Mouse (Mus musculus) spleen, postnatal 14 days (tissue): Measurements from ENCODE around the gene Stub1.
A peak's percentile ranks its signal among the peaks of the same experiment; 100 is the strongest.

Experiments used
- DNase-seq, 2 experiments: peaks; one replicate each; pipeline ENCODE4 v3.0.0; 2021 to 2022; ENCODE audit warnings: low spot score in 2 of 2

Gene Stub1

GRCm38 (mm10) chr17:25868601-25869191, 35.5 kb upstream of the Stub1 start, which contains the start of gene Mcrip2:
Gene Mcrip2 (minus strand): TSS chr17:25868764.
- DNase-seq, result peak; percentile 44 to 45

GRCm38 (mm10) chr17:25867836-25868600, 34.8 kb upstream of the Stub1 start:
- no peak for DNase-seq

- DNase-seq, result no peak
Measured at GRCm38 (mm10) chr17:25867509-25867835, 34.3 kb upstream of the Stub1 start.

- no peak for DNase-seq
Measured at GRCm38 (mm10) chr17:25866172-25866571, 33.0 kb upstream of the Stub1 start.

- no peak for DNase-seq
Measured at GRCm38 (mm10) chr17:25865288-25865687, 32.1 kb upstream of the Stub1 start.

GRCm38 (mm10) chr17:25864311-25864710, 31.1 kb upstream of the Stub1 start:
- no peak for DNase-seq

- DNase-seq, result no peak
Measured at GRCm38 (mm10) chr17:25863681-25864080, 30.5 kb upstream of the Stub1 start.

- DNase-seq, result no peak
Measured at GRCm38 (mm10) chr17:25861704-25862612, 28.8 kb upstream of the Stub1 start.

GRCm38 (mm10) chr17:25860832-25861703, 27.9 kb upstream of the Stub1 start, which contains the start of gene Wdr90:
Gene Wdr90 (minus strand): TSS chr17:25861501.
- peak; percentile 75 to 86 for DNase-seq

GRCm38 (mm10) chr17:25860229-25860628, 27.0 kb upstream of the Stub1 start:
- no peak for DNase-seq

- peak; percentile 86 to 93 for DNase-seq
Measured at GRCm38 (mm10) chr17:25844396-25844901, 11.2 kb upstream of the Stub1 start, which contains the start of gene Rhot2. Gene Rhot2 (minus strand): TSS chr17:25844851.

GRCm38 (mm10) chr17:25843636-25844395, 10.6 kb upstream of the Stub1 start:
- DNase-seq, result no peak

- no peak for DNase-seq
Measured at GRCm38 (mm10) chr17:25843122-25843521, 9.9 kb upstream of the Stub1 start.

GRCm38 (mm10) chr17:25842509-25842908, 9.3 kb upstream of the Stub1 start:
- no peak for DNase-seq

GRCm38 (mm10) chr17:25841117-25841880, 8.1 kb upstream of the Stub1 start, which contains the start of gene Gm20683:
Gene Gm20683 (minus strand): TSS chr17:25841763.
- no peak for DNase-seq

- no peak for DNase-seq
Measured at GRCm38 (mm10) chr17:25840519-25840918, 7.3 kb upstream of the Stub1 start.

- no peak for DNase-seq
Measured at GRCm38 (mm10) chr17:25839455-25840235, 6.4 kb upstream of the Stub1 start.

GRCm38 (mm10) chr17:25838904-25839303, 5.7 kb upstream of the Stub1 start:
- no peak for DNase-seq

GRCm38 (mm10) chr17:25837533-25837932, 4.3 kb upstream of the Stub1 start:
- DNase-seq, result no peak
